Mouse (Mus musculus) thymus, adult 18-20 months (tissue): ENCODE measurements around the gene 4930505A04Rik.
"Not testable (repeated sequence)": the region's sequence is repeated elsewhere in the genome, so short reads cannot be mapped to it uniquely, and the experiment has no call there.

Source experiments
- DNase-seq, 2 experiments: peaks; one replicate each; pipeline ENCODE4 v3.0.0; 2022; ENCODE audit warnings: mixed read lengths in 2 of 2

4930505A04Rik gene

GRCm38 (mm10) chr11:30471751-30472593, at the start of gene 4930505A04Rik:
Gene 4930505A04Rik, minus strand, starts transcription at chr11:30471827.
- peak; percentile 3 to 9 for DNase-seq

GRCm38 (mm10) chr11:30517133-30517532, 45.5 kb upstream of the 4930505A04Rik start:
- no peak for DNase-seq

GRCm38 (mm10) chr11:30508178-30508577, 36.6 kb upstream of the 4930505A04Rik start:
- no peak for DNase-seq

- no peak for DNase-seq
Measured at GRCm38 (mm10) chr11:30498738-30499355, 27.2 kb upstream of the 4930505A04Rik start.

GRCm38 (mm10) chr11:30497151-30497550, 25.5 kb upstream of the 4930505A04Rik start:
- no peak for DNase-seq

GRCm38 (mm10) chr11:30491515-30492260, 20.1 kb upstream of the 4930505A04Rik start:
- no peak for DNase-seq

GRCm38 (mm10) chr11:30488183-30488582, 16.6 kb upstream of the 4930505A04Rik start:
- no peak for DNase-seq

GRCm38 (mm10) chr11:30483286-30483685, 11.7 kb upstream of the 4930505A04Rik start:
- DNase-seq: no peak

- DNase-seq: no peak
Measured at GRCm38 (mm10) chr11:30471187-30471586, 440 bp downstream of the 4930505A04Rik start.

- no peak for DNase-seq
Measured at GRCm38 (mm10) chr11:30454331-30454730, 17.3 kb downstream of the 4930505A04Rik start.

- DNase-seq: no peak
Measured at GRCm38 (mm10) chr11:30448126-30448525, 23.5 kb downstream of the 4930505A04Rik start.

- no peak for DNase-seq
Measured at GRCm38 (mm10) chr11:30447561-30447960, 24.1 kb downstream of the 4930505A04Rik start.

- DNase-seq: not testable (repeated sequence)
Measured at GRCm38 (mm10) chr11:30444192-30444905, 27.3 kb downstream of the 4930505A04Rik start.

- no peak for DNase-seq
Measured at GRCm38 (mm10) chr11:30443746-30444145, 27.9 kb downstream of the 4930505A04Rik start.

- no peak for DNase-seq
Measured at GRCm38 (mm10) chr11:30433256-30433950, 38.2 kb downstream of the 4930505A04Rik start.

GRCm38 (mm10) chr11:30405581-30405980, 66.0 kb downstream of the 4930505A04Rik start:
- DNase-seq: no peak

- DNase-seq: no peak
Measured at GRCm38 (mm10) chr11:30404619-30405200, 66.9 kb downstream of the 4930505A04Rik start.

- no peak for DNase-seq
Measured at GRCm38 (mm10) chr11:30394351-30394750, 77.3 kb downstream of the 4930505A04Rik start.

GRCm38 (mm10) chr11:30383076-30383475, 88.6 kb downstream of the 4930505A04Rik start:
- no peak for DNase-seq
